Mouse (Mus musculus) frontal cortex, adult (tissue): ENCODE data around the gene Chdh.

Experiments used
- ATAC-seq: cut with Nextera tagmentation; 2 replicates; pipeline ENCODE4 v1.9.2; 2017; ENCODE audit warnings: mild to moderate bottlenecking, moderate library complexity, mixed read lengths; ENCODE audit not compliant: low TSS enrichment

Gene Chdh

DNA sequence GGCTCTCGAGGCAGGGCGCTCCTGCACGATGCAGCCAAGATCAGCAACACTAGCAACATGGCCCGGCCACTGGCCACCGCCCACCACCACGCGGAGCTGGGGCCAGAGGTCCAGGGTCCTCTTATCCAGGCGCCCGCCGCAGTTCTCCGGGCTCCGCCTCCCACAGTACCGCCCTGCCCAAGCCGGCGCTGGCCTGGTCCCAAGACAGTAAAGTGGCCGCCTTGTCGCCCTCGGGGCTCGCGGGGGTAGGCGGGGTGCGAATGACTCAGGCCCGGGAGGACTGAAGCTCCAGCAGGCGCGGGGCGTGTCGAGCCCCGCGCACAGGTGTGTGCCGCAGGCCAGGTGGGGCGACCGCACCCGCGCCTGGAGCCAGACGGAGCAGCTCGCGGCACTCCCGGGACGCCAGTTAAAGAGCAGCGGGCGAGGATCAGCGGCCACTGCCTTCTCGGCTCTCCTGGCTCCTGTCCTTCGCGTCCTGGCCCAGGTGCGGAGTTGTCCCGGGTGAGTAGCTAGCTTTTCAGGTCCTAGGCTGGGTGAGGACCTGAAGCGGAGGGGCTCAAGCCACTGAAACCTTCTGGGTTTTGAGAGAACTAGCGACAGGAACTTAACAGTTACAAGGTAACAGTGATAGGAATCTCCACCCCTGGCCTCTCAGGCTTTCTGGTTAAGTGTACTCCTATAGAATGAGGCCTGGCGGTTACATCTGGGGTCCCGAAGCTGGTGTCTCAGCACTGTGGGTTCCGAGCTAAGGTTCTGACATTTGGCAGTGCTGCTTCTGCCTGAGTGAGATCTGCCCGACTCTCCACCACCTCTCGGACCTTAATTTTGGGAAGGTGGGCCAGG, at the start of gene Chdh, which contains the start of gene Il17rb:
Chdh (plus strand) TSS at position 291 of the 843 bp plus-strand sequence.
Il17rb (minus strand) TSS at position 164 of the 843 bp plus-strand sequence.
- peak; percentile 51; the same call in 1 of the 2 replicates for ATAC-seq

- no peak for ATAC-seq
Measured at GRCm38 (mm10) chr14:29967611-29968010, 41.2 kb upstream of the Chdh start.

DNA sequence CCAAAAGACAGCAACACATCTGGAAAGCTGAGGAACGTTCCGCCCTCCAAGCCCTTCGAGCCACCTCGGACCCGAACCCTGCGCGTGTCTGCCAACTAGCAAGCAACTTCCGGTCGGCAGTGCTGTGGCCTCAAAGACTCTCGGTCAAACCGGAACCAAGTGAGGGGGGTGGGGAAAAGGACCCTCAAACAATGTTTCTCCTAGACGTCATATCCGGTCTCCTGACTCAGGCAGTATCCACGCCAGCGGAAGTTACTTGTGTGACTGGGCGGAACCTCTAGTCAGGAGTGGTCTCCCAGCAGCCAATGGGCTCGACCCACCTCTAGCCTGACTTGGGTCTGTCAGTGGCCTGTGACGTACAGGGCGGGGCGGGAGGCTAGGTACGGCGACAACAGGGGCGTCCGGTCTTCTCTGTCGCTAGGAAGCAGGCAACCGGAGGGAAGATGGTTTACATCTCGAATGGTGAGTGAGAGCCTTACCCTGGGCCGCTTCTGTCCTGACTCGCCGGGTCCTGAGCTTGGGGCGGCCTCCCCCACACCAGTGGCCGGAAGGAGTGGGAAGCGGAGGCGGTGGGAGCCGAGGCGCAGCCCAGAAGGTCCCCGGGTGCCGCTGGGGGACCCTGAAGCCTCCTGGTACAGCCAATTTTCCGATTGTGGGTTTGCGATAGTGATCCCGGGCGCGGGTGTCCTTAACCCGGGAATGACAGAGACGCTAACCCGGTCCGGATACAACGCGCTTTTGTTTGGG, 40.6 kb upstream of the Chdh start, which contains the start of gene Selenok:
Selenok (plus strand) TSS at position 234 of the 747 bp plus-strand sequence.
- peak; percentile 98 for ATAC-seq

GRCm38 (mm10) chr14:29971446-29971845, 37.4 kb upstream of the Chdh start:
- no peak for ATAC-seq

- ATAC-seq, result no peak
Measured at GRCm38 (mm10) chr14:29971993-29972392, 36.8 kb upstream of the Chdh start.

DNA sequence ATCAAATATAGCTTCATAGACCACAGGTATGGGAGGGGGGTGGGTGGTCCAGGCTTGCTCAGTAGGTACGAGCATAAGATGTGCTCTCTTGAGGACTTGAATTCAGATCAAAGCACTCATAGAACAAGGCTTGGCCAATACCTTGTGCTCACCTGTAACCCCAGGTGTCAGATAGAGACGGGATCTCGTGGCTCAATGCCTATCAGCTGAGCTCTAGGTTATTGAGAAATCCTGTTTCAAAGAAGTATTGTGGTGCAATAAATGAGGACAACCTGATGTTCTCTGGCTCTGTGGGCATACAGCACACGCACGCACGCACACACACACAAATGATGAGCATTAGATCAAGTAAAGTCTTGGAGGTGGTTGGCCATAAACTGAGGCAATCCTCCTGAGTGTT, 31.9 kb upstream of the Chdh start:
- no peak for ATAC-seq

DNA sequence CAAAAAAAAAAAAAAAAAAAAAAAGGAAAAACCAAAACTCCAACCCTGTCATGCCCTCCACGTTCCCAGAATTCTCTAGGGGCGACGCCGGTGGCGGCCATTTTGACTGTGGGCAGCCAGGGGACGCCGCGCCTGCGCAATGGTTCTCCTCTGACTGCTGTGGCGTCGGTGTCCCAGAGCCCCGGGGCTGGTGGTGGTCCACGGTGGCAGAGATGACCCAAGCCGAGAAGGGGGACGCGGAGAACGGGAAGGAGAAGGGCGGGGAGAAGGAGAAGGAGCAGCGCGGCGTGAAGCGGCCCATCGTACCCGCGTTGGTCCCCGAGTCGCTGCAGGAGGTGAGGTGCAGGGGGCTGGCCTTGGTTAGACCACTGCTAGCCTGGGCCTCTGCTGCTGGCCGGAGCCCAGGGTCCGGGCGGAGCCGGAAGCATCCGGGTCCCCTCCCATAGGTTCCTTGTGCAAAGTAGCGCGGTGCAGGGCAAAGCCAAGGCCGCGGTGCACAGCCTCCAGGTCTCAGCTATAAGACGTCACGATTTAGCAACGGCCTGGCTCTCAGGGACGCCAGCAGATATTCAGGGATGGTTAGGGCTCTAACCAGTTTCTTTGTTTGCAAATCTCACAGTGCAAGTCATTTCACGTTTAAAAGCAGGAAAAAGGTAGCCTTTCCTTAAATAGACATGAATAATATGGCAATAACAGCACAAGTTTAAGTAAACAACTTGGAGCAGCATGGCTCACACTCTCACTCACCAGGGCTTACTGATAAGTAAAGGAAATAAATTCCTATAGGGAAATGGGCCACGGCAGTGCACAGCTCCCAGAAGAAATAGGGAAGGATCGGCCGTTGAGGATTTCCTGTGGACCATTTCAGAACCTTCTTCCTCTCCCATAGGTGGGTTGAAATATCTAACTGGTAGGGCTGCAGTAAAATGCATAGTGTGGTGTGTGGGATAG, 30.3 kb upstream of the Chdh start, which contains the start of gene Actr8:
Actr8 (plus strand) TSS at position 84 of the 951 bp plus-strand sequence.
- ATAC-seq, result peak; percentile 87

DNA sequence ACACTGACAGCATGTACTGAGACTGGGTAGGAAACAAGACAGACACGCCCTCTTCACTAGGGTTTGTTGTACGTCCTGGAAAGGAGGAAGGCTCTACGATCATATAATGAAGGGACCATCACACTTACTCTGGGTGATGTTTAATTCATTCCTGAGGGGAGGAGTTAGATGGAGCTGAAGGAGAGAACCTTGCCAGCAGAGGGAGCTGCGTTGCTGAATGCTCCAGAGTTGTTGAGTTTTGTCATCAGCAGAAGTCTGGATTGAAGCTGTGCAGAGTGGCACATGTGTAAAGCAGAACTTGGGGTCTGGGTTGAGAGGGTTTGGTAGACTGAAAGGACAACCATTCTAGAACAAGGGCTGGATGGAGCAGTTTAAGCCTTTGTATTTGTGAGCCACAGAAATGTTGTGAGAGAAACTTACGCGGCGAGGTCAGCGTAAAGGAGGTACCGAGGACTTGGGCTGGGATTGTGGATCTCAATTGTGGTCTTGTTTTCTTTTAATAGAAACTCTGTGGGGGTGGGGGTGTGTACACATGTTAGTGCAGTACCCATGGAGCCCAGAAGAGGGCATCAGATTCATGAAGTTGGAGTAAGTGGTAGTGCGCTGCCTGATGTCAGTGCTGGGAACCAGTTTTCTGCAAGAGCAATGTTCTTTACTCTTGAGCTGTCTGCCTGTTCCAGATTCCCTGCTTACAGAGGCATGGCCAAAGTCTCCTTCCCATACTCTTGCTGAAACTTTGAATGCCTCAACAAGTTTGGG, 28.2 kb upstream of the Chdh start:
- no peak for ATAC-seq

DNA sequence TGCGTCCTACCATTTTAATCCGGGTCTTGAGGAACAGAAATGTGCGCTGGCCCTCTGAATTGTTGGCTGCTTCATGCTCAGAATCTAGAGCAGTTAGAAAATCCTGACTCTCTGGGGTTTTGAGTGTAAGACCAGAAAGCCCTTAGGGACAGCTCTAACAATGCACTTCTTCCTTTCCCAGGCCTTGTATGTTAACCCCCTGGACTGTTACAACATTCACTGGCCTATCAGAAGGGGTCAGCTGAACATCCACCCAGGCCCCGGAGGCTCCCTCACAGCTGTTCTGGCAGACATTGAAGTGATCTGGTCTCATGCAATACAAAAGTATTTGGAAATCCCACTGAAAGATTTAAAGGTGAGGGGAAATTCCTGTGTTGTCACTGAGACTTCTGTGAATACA, 22.7 kb upstream of the Chdh start:
- ATAC-seq, result no peak

- ATAC-seq, result no peak
Measured at GRCm38 (mm10) chr14:29987276-29987675, 21.5 kb upstream of the Chdh start.

GRCm38 (mm10) chr14:29987739-29988138, 21.1 kb upstream of the Chdh start:
- no peak for ATAC-seq

DNA sequence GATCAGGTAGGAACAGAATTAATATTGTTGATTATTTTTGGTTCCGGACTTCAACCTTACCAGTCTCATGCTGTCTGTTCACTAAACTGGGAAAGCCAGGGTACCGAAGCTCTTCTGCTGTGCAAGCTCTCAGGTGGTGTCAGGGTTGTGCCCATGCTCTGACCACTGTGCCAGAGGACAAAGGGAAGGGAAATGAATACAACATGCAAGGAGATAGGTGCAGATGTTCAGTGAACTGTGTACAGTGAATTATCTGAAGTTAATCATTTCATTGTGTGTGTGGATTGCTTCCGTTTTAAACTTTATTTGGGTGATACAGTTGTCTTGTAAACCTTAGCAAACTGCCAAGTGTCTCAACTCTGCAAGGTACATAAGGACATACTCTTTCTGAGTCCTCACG, 20.5 kb upstream of the Chdh start:
- ATAC-seq, result no peak

GRCm38 (mm10) chr14:29994976-29995375, 13.8 kb upstream of the Chdh start:
- no peak for ATAC-seq

GRCm38 (mm10) chr14:29996000-29996751, 12.6 kb upstream of the Chdh start:
- ATAC-seq, result peak; percentile 60; the same call in 1 of the 2 replicates

- no peak for ATAC-seq
Measured at GRCm38 (mm10) chr14:29997345-29997744, 11.5 kb upstream of the Chdh start.

- ATAC-seq, result peak; percentile 39
Measured at GRCm38 (mm10) chr14:29998747-29999474, 9.9 kb upstream of the Chdh start.

DNA sequence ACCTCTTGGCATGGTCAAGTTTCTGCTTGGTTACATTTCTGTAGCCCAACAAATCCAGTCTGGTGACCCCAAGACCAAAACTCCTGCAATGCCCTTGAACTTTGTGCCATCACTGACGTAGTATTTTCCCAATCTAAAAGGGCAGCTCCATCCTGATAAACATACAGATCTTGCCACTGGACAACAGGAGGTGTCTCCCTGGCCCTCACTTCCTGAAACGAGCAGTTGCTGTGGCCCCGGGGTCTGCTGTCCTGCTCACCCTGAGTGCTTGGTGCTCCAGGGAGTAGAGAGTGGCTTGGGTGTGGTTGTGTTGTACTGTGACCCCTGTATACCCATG, 9.4 kb upstream of the Chdh start:
- ATAC-seq, result no peak

DNA sequence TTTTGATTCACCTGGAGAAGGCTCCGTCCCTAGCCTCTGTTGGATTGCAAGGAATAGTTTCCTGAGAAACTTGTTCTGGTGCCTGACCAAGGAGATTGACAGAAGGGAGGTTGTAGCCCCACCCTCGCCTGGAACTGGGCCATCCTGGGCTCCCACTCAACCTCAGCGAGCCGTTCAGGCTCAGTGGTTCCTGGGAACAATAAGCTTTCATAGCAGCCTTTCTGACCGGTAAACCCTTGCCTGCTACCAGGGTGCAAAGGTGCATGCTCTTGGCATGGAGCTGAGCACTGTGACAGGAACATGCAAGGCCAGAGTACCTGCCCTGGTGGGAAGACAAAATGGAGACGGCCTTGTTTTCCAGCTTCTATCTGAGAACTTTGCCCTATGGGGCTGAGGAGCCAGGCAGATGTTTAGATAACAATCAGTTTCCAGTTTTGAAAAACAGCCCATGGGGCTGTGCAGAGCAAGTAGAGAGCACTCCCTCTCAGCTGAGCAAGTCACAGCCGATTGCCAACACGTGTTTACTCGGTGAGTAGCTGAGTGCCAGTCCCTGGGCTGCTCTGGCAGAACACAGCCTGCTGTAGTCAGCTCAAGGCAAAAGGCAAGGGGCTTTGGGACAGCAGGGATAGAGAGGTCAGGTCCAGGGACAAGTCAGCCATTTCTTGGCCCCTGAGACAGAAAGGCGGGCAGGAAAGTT, 1.2 kb downstream of the Chdh start:
- peak; percentile 62 for ATAC-seq
